Mouse (Mus musculus): ENCODE measurements around the gene Nlgn1.

Nlgn1 gene

GRCm38 (mm10) chr3:26332400-26333238 is at the start of gene Nlgn1:
Nlgn1 (minus strand) TSS chr3:26332460.
- no peak for DNase-seq (ENCODE audit: low spot score)

GRCm38 (mm10) chr3:26378272-26378671 is 46.0 kb upstream of the Nlgn1 start:
- DNase-seq (ENCODE audit: low spot score): no peak

- no peak for DNase-seq (ENCODE audit: low spot score)
Observed at GRCm38 (mm10) chr3:26355082-26355481, 22.8 kb upstream of the Nlgn1 start.

- DNase-seq (ENCODE audit: low spot score): no peak
Observed at GRCm38 (mm10) chr3:26354483-26355030, 22.3 kb upstream of the Nlgn1 start.

- no peak for DNase-seq (ENCODE audit: low spot score)
Observed at GRCm38 (mm10) chr3:26337495-26337894, 5.2 kb upstream of the Nlgn1 start.

GRCm38 (mm10) chr3:26333239-26333811 is 1.1 kb upstream of the Nlgn1 start:
- no peak for DNase-seq (ENCODE audit: low spot score)

- peak; percentile 7 for DNase-seq (ENCODE audit: low spot score)
Observed at GRCm38 (mm10) chr3:26331177-26332061, 841 bp downstream of the Nlgn1 start.

GRCm38 (mm10) chr3:26330863-26331176 is 1.4 kb downstream of the Nlgn1 start:
- no peak for DNase-seq (ENCODE audit: low spot score)

GRCm38 (mm10) chr3:26330019-26330418 is 2.2 kb downstream of the Nlgn1 start:
- DNase-seq (ENCODE audit: low spot score): no peak

- DNase-seq (ENCODE audit: low spot score): no peak
Observed at GRCm38 (mm10) chr3:26324510-26324909, 7.8 kb downstream of the Nlgn1 start.

GRCm38 (mm10) chr3:26317397-26317796 is 14.9 kb downstream of the Nlgn1 start:
- DNase-seq (ENCODE audit: low spot score): no peak

- no peak for DNase-seq (ENCODE audit: low spot score)
Observed at GRCm38 (mm10) chr3:26297869-26298268, 34.4 kb downstream of the Nlgn1 start.

GRCm38 (mm10) chr3:26270894-26271795 is 61.1 kb downstream of the Nlgn1 start:
- no peak for DNase-seq (ENCODE audit: low spot score)

GRCm38 (mm10) chr3:26246564-26246963 is 85.7 kb downstream of the Nlgn1 start:
- DNase-seq (ENCODE audit: low spot score): no peak

- DNase-seq (ENCODE audit: low spot score): no peak
Observed at GRCm38 (mm10) chr3:26243274-26243673, 89.0 kb downstream of the Nlgn1 start.

GRCm38 (mm10) chr3:26230006-26230405 is 102.3 kb downstream of the Nlgn1 start:
- DNase-seq (ENCODE audit: low spot score): no peak

GRCm38 (mm10) chr3:26228827-26229226 is 103.4 kb downstream of the Nlgn1 start:
- no peak for DNase-seq (ENCODE audit: low spot score)

GRCm38 (mm10) chr3:26228172-26228781 is 104.0 kb downstream of the Nlgn1 start:
- no peak for DNase-seq (ENCODE audit: low spot score)

- no peak for DNase-seq (ENCODE audit: low spot score)
Observed at GRCm38 (mm10) chr3:26223500-26223899, 108.8 kb downstream of the Nlgn1 start.

- DNase-seq (ENCODE audit: low spot score): no peak
Observed at GRCm38 (mm10) chr3:26216231-26216630, 116.0 kb downstream of the Nlgn1 start.

- DNase-seq (ENCODE audit: low spot score): no peak
Observed at GRCm38 (mm10) chr3:26202702-26203101, 129.6 kb downstream of the Nlgn1 start.

Measured in ovary, postnatal 14 days (tissue).